Mouse (Mus musculus) left cerebral cortex, adult 18-20 months (tissue): ENCODE measurements around the gene Pbxip1. TPM values are rescaled to one million over a fixed set of nuclear protein-coding genes. Genes with fewer than 3 reads are reported as not detected.

Experiments used
- DNase-seq, 2 experiments: peaks; one replicate each; pipeline ENCODE4 v3.0.0; 2021 to 2022; ENCODE audit warnings: low spot score in 2 of 2, mixed read lengths in 1 of 2
- long read RNA-seq, 2 experiments: library from polyadenylated mRNA; stranded (forward); transcript quantifications; one replicate each; pipeline ENCODE4 v2.0.0; 2021
- total RNA-seq, 2 experiments: library from RNA; stranded (reverse); gene quantifications; 2 replicates each; pipeline ENCODE4 v1.2.3; 2021

The Pbxip1 gene
- total RNA-seq: 10 to 100 TPM; 33.9 to 34.4 TPM
- long read RNA-seq, experiment 1, partial matches to known transcripts: 21 of 35 reads
- long read RNA-seq, experiment 1, other reads (novel, unspliced or antisense): 14 of 35 reads
- long read RNA-seq, experiment 2, partial matches to known transcripts: 21 of 27 reads
- long read RNA-seq, experiment 2, other reads (novel, unspliced or antisense): 6 of 27 reads

GRCm38 (mm10) chr3:89436176-89437113, at the start of gene Pbxip1:
TSS of gene Pbxip1 (plus strand) at chr3:89436706.
- no peak for DNase-seq

- no peak for DNase-seq
Measured at GRCm38 (mm10) chr3:89387632-89388031, 48.9 kb upstream of the Pbxip1 start.

GRCm38 (mm10) chr3:89388134-89388881, 48.2 kb upstream of the Pbxip1 start:
- DNase-seq: no peak

DNA sequence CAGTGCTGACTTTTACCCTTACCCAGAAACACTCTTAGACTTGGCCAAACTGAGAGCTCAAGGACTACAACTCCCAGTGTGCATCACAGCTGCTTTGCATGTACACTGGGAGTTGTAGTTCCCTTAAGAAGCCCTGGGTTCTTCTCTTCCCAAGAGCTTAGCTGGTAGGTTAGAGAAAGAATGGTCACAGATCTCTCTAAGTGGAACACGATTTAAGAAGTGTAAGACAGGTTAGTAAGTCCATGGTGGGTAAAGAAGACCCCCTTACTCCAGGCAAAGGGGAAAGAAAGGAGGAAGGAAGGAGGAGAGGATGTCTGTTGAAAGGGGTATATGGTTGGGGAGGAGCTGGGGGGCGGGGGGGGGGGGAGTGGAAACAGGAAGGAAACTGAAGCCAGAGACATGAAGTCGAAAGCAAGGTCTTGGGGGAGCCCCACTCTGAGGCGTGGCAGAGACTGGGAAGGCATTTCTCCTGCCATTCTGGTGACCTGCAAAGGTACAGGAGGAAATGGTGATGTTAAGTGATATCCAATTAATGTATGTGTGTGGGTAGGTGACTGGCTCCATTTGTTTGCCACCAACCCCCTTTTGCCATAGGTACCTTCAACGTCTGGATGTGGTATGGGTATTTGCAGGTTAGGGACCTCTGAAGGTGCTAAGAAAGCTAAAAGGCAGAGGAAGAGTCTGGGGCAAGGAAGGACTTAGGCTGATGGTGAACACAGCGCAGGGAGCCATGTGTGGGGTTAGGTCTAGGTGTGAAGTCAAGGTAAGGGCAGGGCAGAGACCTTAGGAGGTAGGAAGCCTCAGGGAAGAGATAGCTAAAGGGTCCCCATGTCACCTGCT, 47.4 kb upstream of the Pbxip1 start:
- DNase-seq: no peak

DNA sequence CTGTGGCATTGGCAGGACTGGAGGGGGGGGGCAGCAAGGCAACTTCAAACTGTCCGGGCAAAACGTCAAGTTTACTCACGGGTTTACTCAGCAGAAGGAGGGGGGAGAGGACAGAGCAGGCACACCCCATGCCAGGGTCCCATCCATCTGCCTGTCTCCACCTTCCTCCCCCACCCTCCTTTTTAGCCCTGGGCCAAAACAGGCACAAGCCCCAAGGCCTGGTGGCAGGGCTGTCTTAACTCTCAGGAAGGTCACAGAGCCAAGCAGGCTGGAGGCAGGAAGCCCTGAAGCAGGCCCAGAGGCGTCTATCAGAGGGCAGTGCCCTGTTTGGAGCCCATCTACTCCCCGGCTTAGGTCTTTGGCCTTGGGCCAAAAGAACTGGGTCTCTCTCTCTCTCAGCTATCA, 46.4 kb upstream of the Pbxip1 start:
- DNase-seq: no peak

DNA sequence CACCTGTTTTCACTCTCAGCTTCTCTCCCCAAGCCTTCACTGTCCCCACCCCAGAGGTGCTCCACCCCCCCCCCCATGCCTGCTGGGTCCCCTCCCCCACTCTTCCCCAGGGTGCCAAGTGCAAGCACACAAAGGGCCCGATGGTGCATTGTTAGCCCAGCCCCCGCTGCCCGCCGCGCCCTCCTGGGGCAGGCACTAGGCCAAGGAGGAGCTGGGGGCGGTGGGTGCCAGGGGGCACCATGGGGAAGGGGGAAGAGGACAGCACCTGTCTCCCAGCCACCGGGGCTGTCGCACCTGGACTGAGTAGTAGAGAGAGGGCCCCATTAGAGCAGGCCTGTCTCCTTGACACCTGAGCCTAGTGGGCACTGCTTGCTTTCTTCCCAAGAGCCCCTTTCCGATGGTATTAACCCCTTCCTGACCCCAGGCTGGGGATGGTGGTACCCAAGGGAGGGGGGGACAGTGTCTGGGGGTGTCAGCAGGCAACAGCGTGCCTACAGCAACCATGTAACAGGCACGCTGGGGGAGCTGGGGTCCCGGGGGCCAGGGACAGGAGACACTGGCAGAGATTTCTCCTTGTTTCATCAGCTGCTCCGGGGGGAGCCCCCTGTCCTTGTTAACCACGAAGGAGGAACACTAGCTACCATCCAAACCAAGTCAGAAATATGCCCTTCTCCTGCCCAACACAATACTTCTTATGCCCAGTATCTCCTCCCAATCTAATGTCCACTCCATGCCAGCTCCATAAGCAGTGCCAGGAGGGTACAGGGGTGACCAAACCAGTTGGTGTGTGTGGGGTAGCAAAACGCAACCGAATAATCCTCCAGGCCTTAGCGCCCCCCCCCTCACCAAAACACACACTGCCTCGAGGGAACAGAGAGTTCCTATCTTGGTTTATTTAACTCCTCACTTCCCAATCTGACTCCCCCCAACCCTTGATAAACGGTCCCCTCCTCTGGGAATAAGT, 45.5 kb upstream of the Pbxip1 start:
- no peak for DNase-seq

- no peak for DNase-seq
Measured at GRCm38 (mm10) chr3:89391663-89392511, 44.6 kb upstream of the Pbxip1 start.

- DNase-seq: no peak
Measured at GRCm38 (mm10) chr3:89392871-89393311, 43.6 kb upstream of the Pbxip1 start.

DNA sequence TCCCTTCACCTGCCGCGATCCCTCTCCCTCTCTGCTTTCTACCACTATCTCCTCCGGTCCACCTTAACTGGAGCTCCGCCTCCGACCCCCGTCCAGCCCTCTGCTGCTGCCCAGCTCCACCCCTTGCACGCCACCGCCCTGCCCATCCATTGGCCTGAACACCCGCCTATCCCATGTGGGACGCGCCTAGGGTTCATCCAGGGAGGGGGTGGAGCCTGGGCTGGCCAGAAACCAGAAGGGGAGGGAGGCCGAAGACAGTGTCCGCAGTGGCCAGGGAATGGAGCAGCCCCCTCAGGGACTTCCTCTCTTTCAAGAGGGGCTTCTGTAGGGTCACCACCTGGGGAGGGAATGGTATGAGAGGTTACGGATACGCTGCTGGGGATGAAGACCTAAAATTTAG, 42.9 kb upstream of the Pbxip1 start:
- DNase-seq: peak; percentile 96

- DNase-seq: peak in 1 of 2 experiments; percentile 45
Measured at GRCm38 (mm10) chr3:89394006-89394893, 42.3 kb upstream of the Pbxip1 start, which contains the start of gene Zbtb7b. TSS of gene Zbtb7b (minus strand) at chr3:89394776.

DNA sequence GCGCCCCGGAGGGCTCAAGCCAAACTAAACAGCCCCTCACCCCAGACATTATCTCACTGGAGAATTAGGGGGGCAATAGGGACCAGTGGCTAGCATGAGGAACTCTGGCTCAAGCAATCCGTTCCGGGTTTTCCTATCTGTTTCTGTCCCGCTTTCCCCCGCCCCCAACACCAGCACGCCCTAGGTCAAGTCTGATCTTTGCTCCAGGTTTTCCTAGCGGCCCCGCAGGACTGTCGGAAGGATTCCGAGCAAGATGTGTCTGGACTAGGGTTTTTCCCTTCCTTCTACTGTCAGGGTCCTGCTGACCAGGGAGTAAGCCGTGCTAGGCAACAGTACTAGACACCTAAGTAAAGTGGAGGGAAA, 41.6 kb upstream of the Pbxip1 start:
- DNase-seq: peak in 1 of 2 experiments; percentile 53

GRCm38 (mm10) chr3:89395419-89395805, 41.1 kb upstream of the Pbxip1 start:
- no peak for DNase-seq

DNA sequence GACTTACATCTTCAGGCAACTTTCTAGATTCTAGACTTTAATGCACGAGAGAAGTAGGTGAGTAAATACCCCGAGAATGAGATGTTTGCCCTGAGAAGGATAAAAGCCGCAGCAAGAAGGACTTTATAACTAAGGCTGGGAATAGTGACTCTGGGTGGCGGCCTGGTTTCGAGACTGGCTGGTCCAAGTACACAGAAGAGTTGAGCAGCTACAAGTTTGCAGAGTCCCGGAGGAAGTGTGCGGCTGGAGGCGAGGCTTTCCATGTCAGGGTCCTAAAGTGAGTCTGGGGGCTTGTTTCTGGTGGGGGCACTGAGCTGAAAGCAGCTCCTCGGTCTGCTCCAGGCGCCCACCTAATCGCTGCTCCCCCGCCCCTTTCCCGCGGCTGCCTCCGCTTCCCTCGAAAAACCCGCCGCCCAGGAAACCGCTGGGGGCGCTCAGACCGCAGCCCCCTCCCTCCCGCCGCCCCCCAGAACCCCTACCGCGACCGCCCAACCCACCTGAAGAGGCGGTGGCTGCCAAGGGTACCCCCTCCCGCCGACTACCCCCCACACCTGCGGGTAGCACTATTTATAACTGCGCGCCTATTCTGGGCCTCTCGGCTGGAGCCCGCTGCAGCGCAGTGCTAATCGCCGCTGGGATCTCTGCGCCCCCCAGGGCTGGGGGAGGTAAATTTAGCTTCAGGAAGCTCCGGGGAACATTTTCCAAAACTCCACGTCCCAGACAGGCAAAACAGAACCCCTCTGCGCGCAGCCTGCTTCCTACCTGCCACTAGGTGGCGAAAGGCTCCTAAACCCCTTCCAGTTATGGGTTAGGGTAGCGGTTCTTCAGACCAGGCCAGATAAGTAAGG, 40.5 kb upstream of the Pbxip1 start:
- DNase-seq: peak in 1 of 2 experiments; percentile 57

DNA sequence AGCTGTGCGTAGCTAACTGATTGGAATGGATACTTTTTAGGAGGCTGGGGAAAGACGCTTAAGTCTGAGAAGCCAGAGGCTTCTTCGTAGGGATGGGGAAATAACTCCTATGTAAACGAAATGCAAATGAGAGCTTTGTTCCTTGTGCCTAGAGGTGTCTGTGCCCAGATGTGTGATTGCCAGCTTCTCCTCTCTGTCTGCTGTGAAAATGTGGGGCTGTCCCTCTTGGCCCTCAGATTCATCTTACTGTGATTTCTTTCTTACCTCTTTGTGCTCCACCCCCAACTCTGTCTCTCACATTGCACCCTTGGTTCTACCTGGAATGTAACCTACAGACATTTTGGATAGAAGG, 39.9 kb upstream of the Pbxip1 start:
- DNase-seq: no peak

GRCm38 (mm10) chr3:89401329-89401728, 35.2 kb upstream of the Pbxip1 start:
- DNase-seq: no peak

DNA sequence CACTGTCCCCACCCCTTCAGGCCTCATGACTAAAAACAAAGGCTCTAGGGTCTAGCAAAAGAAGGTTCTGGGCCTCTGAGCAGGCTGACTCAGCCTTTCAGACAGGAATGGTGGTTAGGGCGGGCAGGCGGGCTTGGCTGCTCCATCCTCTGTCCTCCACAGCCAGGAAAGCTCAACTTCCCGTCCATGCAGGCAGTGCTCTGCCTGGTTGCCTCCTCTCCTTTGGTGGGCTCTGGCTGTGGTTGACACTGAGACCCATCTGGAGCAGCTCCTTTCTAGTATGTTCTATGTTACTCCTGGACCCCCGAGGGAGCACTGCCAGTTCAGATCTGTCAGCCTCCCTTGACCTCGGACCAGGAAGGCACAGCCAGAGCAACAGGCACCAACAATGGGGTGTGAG, 33.8 kb upstream of the Pbxip1 start, which contains the start of gene Lenep:
Gene Lenep (minus strand): TSS at position 101 of the 400 bp plus-strand sequence.
- no peak for DNase-seq

DNA sequence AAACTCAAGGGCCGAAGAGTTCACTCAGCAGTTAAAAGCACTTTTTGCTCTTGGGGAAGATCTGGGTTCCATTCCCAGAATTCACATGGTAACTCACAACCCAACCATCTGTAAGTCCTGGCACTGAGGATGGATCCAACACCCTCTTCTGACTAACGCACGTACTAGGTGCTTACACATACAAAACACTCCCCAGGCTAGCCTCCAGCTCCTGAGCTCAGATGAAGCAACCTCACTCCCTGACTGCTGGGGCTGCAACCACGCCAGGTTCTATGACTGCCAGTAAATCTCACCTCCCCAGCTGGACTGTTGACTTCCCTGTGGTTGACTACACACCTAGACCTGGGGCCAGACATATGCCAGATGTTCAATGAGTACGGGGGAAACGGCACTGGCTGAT, 29.6 kb upstream of the Pbxip1 start:
- DNase-seq: no peak
